Mouse (Mus musculus) retina, adult 2 months (tissue): ENCODE results near the gene Hmg20a.
"Not testable (repeated sequence)": the region's sequence is repeated elsewhere in the genome, so short reads cannot be mapped to it uniquely, and the experiment has no call there.

ENCODE experiments used
- DNase-seq: peaks from one replicate; pipeline ENCODE4 v3.0.0-alpha.2; 2012; ENCODE audit warnings: low read depth, low spot score

Hmg20a gene

GRCm38 (mm10) chr9:56417948-56418737, at the start of gene Hmg20a, which contains the start of gene Peak1:
Gene Hmg20a, plus strand, starts transcription at chr9:56418609.
Gene Peak1, minus strand, starts transcription at chr9:56418067.
- peak; percentile 98 for DNase-seq

- no peak for DNase-seq
These were observed 49.6 kb upstream of the Hmg20a start for GRCm38 (mm10) chr9:56368814-56369213.

GRCm38 (mm10) chr9:56370710-56371109, 47.7 kb upstream of the Hmg20a start:
- DNase-seq, result no peak

GRCm38 (mm10) chr9:56374401-56374800, 44.0 kb upstream of the Hmg20a start:
- DNase-seq, result no peak

GRCm38 (mm10) chr9:56382786-56383185, 35.6 kb upstream of the Hmg20a start:
- DNase-seq, result no peak

- no peak for DNase-seq
These were observed 25.6 kb upstream of the Hmg20a start for GRCm38 (mm10) chr9:56392857-56393256.

GRCm38 (mm10) chr9:56396306-56396705, 22.1 kb upstream of the Hmg20a start:
- DNase-seq, result no peak

GRCm38 (mm10) chr9:56404619-56405018, 13.8 kb upstream of the Hmg20a start:
- no peak for DNase-seq

- no peak for DNase-seq
These were observed 8.5 kb upstream of the Hmg20a start for GRCm38 (mm10) chr9:56409928-56410327.

- no peak for DNase-seq
These were observed 5.7 kb upstream of the Hmg20a start for GRCm38 (mm10) chr9:56412716-56413115.

- no peak for DNase-seq
These were observed 4.1 kb upstream of the Hmg20a start for GRCm38 (mm10) chr9:56414322-56414721.

- DNase-seq, result no peak
These were observed 3.0 kb upstream of the Hmg20a start for GRCm38 (mm10) chr9:56415393-56415792.

- DNase-seq, result no peak
These were observed 2.3 kb upstream of the Hmg20a start for GRCm38 (mm10) chr9:56415935-56416607.

- DNase-seq, result no peak
These were observed 928 bp upstream of the Hmg20a start for GRCm38 (mm10) chr9:56417415-56417947.

GRCm38 (mm10) chr9:56418738-56419239, 380 bp downstream of the Hmg20a start:
- no peak for DNase-seq

GRCm38 (mm10) chr9:56420236-56420635, 1.8 kb downstream of the Hmg20a start:
- DNase-seq, result no peak

- no peak for DNase-seq
These were observed 2.6 kb downstream of the Hmg20a start for GRCm38 (mm10) chr9:56420892-56421601.

GRCm38 (mm10) chr9:56421991-56422390, 3.6 kb downstream of the Hmg20a start:
- DNase-seq, result no peak

GRCm38 (mm10) chr9:56424861-56425260, 6.5 kb downstream of the Hmg20a start:
- DNase-seq, result no peak

- DNase-seq, result no peak
These were observed 17.6 kb downstream of the Hmg20a start for GRCm38 (mm10) chr9:56435821-56436526.

- not testable (repeated sequence) for DNase-seq
These were observed 19.0 kb downstream of the Hmg20a start for GRCm38 (mm10) chr9:56437300-56437892.
